Mouse (Mus musculus) spleen, postnatal 14 days (tissue): ENCODE measurements around the gene St7.
A peak's percentile ranks its signal among the peaks of the same experiment; 100 is the strongest.
"Not testable (repeated sequence)": the region's sequence is repeated elsewhere in the genome, so short reads cannot be mapped to it uniquely, and the experiment has no call there.

Experiments
- DNase-seq, 2 experiments: peaks; one replicate each; pipeline ENCODE4 v3.0.0; 2021 to 2022; ENCODE audit warnings: low spot score in 2 of 2

Gene St7

DNA sequence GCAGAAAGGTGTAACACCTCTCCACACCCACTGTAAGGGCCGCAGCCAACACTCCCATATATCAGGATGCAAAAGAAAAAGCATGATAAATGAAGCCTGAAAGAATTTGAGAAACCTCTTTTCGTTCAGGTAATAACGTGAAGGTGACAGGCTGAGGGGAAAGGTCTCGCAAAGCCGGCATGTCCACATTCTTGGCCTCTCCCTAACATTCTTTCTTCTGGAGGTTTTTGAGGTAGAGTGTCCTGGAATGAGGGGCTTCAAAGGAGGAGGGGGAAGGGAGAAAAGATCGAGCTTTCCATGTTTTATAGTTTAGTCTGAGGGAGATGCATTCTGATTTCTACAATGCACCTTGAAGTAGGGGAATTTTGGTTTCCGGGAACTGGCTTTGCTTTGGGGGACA is at the start of gene St7:
Gene St7 (plus strand): TSS at position 287 of the 400 bp plus-strand sequence.
- DNase-seq = no peak

- no peak for DNase-seq
Observed at GRCm38 (mm10) chr6:17646107-17646506, 46.6 kb upstream of the St7 start.

DNA sequence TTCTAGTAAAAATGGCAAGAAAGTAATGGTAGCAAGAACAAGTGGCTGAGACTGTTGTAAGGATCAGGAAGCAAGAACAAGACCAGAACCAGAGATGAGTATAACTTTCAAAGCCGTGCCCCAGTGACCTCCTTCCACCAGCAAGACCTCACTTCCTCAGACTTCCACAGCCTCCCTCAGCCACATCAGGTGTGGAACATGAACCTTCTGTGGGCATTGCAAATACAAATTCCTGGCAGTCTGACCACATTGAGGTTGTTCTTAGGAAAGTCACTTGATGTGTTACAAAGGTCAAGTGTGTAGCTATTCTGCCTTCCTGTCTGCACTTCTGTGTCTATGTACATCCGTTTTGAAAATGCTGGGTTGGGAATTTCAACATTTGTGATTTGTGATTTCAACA is 40.6 kb upstream of the St7 start:
- DNase-seq = no peak

GRCm38 (mm10) chr6:17655080-17655479 is 37.7 kb upstream of the St7 start:
- no peak for DNase-seq

GRCm38 (mm10) chr6:17657308-17657707 is 35.4 kb upstream of the St7 start:
- DNase-seq = no peak

DNA sequence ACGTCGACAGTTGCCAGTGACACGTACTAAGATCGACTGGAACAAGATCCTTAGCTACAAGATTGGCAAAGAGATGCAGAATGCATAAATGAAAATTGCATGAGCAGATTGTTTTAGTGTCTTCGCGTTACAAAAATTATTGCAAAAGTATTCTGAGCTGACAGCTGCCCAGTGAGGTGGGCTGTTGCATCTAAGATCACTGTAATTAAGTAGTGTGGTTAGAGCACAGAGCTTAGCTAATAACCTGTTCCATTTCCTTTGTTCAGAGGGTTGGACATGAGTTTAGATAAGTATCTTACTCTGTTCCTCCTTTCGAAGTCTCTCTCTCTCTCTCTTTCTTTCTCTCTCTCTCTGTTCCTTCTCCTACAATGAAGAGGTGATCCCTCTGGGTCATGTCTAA is 27.4 kb upstream of the St7 start:
- DNase-seq = no peak

GRCm38 (mm10) chr6:17666024-17666423 is 26.7 kb upstream of the St7 start:
- no peak for DNase-seq

DNA sequence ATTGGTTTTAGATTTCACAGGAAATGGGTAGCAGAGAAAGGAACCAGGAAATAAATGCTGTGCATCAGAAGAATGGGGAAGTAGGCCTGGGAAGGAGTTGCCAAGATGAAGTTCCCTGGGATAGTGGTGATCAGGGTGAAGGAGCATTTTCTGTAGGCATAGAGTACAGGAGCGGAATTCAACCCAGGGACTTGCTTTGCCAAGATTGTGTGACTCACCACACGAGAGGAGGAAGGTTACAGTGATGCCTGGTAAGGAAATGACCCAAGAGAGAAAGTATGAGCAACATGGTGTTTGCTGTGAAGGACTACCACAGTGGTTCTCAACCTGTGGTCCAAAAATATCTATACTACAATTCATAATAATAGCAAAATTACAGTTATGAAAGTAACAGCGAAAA is 24.9 kb upstream of the St7 start:
- no peak for DNase-seq

GRCm38 (mm10) chr6:17668334-17668733 is 24.4 kb upstream of the St7 start:
- no peak for DNase-seq

DNA sequence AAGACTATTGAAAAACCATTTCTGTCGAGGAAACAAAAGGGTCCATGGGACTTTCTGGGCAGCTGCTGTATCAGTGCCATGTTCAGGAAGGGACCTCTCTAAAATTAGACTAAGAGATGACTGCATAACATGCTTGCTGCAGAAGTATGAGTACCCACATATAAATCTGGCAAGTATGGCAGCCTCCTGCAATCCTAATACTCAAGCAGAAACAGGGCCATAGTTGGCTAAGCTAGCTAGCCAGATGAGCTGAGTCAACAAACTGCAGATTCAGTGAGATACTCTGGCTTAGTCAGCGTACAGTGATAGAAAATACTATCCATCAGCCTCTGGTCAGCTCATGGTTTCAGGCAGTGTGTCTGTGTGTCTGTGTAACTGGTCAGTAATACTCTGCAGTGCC is 22.9 kb upstream of the St7 start:
- no peak for DNase-seq

DNA sequence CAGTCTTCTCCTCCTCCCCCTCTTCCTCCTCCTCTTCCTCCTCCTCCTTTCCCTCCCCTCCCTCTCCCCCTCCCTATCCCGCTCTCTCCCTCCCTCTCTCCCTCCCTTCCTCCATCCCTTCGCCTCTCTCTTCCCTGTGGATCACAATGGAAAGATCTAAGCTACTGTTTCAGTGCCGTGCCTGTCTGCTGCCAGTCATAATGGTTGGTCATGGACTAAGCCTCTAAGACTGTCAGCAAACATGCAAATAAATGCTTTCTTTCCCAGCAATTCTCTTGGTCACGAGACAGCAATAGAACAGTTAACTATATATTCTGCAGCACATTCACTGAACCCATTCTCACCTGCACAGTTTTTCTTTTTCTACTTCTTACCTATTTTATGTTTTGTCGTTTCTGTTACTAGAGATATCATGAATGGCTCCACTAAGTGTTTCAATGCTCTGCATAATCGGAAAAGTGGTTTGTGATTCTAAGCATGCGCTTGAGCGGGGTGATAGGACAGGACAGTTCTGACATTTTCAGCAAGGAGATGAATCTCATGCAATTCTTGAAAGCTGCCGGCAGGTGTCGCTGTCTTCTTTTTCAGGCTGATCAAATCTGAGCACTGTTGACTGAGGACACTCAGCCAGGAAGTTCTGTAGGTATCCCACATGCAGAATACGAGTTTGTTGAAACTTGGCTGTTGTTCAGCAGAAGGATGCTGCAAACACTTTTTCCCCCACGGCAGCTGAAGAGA is 17.5 kb upstream of the St7 start:
- peak; percentile 43 to 66 for DNase-seq

DNA sequence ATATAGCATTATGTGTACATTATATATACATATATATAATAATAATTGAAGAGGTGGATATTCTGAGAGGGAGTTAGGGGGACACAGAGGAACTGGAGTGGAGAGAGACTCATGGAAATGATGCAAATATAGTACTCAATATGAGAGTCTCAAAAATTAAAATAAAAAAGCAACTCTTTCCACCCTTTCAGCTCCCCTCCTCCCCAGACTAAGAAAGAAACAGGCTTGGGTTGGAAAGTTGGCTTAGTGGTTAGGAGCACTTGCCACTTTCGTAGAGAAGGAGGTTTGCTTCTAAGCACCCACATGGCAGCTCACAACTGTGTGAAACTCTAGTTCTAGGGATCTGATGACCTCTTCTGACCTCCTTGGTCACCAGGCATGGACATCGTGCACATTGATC is 15.7 kb upstream of the St7 start:
- no peak for DNase-seq

DNA sequence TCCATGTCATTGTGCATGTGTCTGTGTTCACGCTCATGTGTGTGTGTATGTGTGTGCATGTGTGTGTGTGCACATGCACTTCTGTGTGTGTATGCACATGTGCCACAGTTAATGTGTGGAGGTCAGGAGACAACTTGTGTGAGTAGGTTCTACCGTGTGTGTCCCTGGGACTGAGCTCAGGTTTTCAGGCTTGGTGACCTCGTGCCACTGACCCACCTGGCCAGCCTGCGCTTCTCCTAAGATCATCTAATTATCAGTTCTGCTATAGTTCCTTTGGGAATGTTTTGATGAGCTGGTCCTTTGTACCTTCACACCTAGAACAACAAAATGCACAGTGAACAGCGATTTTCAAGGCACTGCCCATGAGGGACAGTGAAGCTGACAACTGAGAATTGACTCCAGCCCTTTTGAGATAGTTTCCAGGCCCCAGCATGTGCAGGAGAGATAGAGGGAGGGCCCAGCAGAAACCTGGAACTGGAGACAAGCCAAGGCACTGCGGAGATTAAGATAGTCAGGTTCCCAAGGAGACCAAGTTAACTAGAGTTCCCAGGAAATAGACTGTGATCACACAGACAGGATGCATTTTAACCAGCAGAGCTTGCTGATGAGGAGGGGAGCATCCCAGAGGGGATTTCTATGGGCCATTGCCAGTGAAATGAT is 12.3 kb upstream of the St7 start:
- DNase-seq = peak; percentile 54 to 68

- DNase-seq = no peak
Observed at GRCm38 (mm10) chr6:17681810-17682209, 10.9 kb upstream of the St7 start.

GRCm38 (mm10) chr6:17688676-17689075 is 4.1 kb upstream of the St7 start:
- no peak for DNase-seq

GRCm38 (mm10) chr6:17693726-17694549 is 1.2 kb downstream of the St7 start:
- DNase-seq = peak; percentile 46 to 66

DNA sequence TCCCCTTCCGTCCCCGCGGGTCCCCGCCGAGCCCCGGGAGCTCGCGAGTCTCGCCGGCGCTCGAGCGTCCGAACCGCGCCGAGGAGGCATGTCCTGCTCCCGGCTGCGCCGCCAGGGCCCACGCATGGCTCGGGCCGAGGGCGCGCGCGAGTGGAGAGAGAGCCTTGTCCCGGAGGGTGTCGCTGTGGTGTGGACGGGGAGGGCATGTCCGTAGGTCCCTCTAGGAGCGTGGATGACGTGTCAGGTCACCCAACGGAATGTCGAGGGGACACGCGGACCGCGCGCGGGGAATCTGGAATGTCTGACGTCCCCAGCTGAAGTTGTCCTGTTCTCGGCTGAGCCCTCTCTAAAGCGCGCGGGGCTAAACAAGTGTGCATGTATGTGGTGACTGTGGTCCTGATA is 1.8 kb downstream of the St7 start:
- peak; percentile 55 to 70 for DNase-seq

DNA sequence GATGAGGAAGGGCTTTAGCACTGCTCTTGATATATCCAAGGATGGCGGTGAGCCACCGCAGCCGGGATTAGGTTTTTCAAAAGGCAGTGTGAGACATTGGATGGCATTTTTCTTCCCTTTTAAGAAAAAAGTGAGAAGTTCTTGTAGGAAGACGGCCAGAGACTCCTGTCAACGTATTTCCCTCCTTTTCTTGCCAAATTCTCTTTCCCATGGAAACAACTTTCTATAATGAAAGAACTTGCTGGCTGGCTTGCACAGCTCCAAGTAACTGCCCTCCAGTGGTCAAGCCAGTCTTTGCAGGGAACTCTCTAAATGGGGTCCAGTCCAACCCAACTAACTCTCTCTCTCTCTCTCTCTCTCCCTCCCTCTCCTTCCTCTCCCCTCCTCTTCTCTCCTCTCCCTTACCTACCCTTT is 3.6 kb downstream of the St7 start:
- peak; percentile 25 to 54 for DNase-seq

DNA sequence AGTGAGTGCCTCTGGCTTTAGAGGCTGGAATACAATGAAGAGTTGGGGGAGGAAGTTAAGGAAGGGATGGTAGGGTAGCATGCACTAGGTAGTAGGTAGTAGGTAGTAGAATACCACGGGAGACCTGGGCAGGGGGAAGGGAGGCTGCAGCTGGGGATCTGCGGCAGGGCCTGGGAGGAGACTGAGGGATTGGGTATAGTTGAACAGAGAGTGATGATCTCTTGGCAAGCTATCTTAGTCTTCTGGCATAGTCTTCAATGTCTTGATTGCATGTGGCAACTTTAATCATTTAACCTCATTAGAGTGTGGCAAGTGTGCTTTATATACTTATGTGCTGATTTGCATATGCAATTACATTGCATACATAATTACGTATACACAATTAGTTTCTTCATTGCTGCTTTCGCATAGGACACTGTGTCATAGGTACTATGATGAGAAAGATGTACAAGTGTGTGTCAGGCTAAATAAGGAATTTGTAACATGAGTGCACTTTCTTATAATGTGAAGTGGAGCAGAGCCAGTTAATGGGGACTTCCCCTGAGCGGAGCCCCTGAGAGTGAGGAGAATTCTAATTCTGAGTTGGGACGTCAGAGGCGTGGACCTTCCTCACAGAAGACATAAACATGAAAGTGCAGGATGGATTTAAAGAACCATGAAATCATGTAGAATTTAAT is 8.3 kb downstream of the St7 start:
- DNase-seq = no peak

DNA sequence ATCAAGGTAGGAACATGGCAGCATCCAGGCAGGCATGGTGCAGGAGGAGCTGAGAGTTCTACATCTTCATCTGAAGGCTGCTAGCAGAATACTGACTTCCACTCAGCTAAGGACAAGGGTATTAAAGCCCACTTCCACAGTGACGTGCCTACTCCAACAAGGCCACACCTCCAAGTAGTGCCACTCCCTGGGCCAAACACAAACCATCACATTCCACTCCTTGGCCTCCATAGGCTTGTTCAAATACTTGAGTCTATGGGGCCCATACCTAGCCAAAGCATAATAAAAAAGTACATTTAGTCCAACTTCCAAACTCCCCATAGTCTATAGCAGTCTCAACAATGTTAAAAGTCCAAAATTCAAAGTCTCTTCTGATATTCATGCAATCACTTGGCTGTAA is 11.3 kb downstream of the St7 start:
- not testable (repeated sequence) for DNase-seq

GRCm38 (mm10) chr6:17705973-17706372 is 13.2 kb downstream of the St7 start:
- DNase-seq = no peak

GRCm38 (mm10) chr6:17718978-17719377 is 26.2 kb downstream of the St7 start:
- DNase-seq = no peak
